Mouse (Mus musculus) cerebellum, adult 9-10 months (tissue): ENCODE measurements around the gene Sema6d.

ENCODE experiments used
- DNase-seq: peaks from one replicate; pipeline ENCODE4 v3.0.0; 2022

Sema6d gene

DNA sequence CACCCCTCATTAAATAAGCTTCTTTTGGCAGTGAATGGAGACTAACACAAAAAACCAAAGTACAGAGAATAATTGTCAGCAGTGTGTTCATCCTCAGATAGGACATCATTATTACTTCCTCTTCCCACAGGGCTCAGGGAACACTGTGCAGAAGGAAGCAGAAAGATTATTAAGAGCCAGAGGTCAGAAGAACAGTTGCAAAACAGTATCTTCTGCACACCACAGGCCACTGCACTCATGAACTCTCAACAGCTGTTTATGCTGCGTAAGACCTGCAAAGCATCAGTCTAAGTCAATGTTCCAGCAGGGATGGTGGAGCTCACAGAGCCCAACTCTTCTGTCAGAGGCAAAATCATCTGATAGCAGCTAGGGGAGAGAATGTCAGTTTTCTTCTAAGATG lies 600.6 kb downstream of the Sema6d start:
- DNase-seq = no peak

DNA sequence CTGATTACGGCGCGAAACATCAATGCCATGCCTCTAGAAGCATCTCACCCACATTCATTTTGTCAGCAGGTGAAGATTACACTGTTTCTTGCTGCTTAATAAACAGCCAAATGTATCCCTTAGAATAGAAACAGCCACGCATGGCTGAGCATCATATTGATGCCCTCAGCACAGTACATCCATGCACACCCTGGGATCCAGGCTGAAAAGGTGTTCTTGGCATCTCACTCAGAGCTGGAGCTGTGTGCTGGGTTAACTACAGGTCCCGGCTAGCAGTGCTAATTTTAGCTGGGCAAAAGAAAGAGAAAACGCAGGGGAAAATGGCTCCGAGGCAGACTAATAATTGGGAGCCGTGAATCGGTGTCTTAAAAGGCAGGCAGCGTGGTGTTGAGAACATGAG lies 612.9 kb downstream of the Sema6d start:
- DNase-seq = peak; percentile 74

DNA sequence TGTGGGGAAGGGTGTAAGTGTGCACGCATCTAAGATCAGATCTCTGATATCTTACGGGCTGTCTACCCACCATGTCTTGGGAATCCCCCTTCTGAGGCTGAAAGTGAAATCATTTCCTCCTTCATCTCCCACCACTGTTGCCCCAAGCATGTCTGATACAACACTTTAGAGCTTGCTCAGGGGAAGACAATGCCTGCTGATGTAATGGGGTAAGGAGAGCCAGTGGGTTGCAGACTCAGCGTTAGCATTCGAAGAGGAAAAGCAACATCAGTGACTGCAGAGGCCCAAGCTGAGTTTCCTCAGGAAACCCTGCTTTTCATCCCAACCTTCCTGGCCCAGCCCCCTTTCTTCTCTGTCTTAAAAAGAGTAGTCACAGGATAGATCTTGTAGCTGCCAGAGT lies 615.2 kb downstream of the Sema6d start:
- DNase-seq = no peak

DNA sequence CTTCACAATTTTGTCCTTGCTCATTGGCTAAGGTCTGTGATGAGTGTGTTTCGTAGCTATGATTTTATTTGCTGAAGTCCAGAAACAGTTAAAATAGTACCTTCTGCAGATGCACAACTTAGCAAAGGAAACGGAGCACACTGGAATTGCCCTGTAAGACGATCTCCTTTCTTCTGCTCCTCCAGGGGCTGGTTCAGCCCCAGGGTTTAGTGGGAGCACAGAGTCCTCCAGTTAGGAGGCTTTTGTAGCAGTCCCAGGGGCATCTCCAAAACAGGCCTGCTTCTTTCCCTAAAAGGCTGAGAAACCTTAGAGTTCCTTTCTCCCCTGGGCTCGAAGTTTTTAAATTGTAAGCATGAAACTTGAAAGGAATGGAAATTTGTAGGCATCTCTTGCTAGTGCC lies 616.0 kb downstream of the Sema6d start:
- DNase-seq = no peak

DNA sequence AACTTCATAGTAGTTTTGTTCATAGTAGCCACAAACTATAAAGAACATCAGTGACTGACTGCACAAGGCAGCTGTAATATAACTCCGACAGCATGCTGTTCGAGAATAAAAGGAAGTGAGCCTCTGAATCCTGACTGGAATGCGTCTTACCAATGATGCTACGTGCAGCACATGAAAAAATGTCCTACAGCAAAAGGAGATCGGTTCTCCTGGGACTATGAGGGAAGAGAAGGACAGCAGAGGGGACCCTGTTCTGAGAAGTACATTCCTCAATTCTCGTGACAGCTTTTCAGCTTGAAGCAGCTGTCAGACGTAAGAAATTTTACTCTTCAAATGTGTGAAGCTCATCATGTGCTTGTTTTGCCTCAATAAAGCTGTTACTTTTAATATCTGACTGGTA lies 617.1 kb downstream of the Sema6d start:
- no peak for DNase-seq
